18 mouse cellular contexts compared by ENCODE assay signal in the genomic region with DNA sequence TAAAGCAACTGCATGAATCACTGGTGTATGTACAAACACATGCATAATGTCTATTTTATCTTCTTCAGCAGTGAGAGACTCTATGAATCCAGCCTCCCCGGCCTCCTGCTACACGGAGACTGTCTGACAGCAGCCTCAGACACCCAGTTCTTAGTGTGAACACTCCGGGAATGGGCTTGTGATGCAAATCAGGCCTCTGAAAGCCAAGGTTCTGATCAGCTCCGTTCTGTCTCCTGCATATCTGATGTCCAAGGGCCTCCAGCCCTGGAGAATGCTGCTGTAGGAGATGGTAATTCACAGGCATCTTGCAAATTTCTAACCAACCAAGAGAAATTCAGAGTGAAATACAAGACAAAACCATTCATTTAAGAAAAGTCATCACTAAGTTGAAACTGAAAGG.
DNase-seq lines count a peak whose midpoint lies in the region; ATAC-seq and TF ChIP-seq lines count a peak whose summit lies in the region.
"Had no signal": no experiment of that assay in that cellular context is flagged by ENCODE, and none has a peak within 500 bp of the region (broad histone marks: within the 10 kb centered on the region; RNA-seq: fewer than 3 reads in every experiment).

No protein-coding gene starts in this region.

- no peaks in the 10 kb centered on the region for H3K27me3 ChIP-seq in hindbrain, embryonic 11.5 days (ENCODE audit: control insufficient read depth, insufficient read depth, low read length)
- H3K27me3 ChIP-seq in hindbrain, embryonic 14.5 days (ENCODE audit: control insufficient read depth, insufficient read depth, low read length) = 0 out of 2 replicates have a peak, but pooled peaks cover 3% of the 10 kb centered on the region
- peaks cover 6% of the 10 kb centered on the region; the same call in 1 of the 2 replicates for H3K27me3 ChIP-seq in midbrain, embryonic 12.5 days
- no peaks in the 10 kb centered on the region for H3K27me3 ChIP-seq in midbrain, embryonic 15.5 days (replicated peaks)
- peaks cover 4% of the 10 kb centered on the region; the same call in 1 of the 2 replicates for H3K27me3 ChIP-seq in midbrain, embryonic 14.5 days (ENCODE audit: control insufficient read depth, insufficient read depth, low read length)
- H3K27me3 ChIP-seq: CH12.LX; limb, embryonic 13.5 days; liver, embryonic 13.5 days; lung, embryonic 15.5 days; neural tube, embryonic 12.5 days had no signal

- peak; percentile 35 for DNase-seq in hindbrain, embryonic 11.5 days (ENCODE audit: low spot score)
- no peak for DNase-seq in hindbrain, embryonic 14.5 days (ENCODE audit: low spot score)
- peak; percentile 60 for DNase-seq in brain, embryonic 14.5 days (ENCODE audit: low read depth)
- DNase-seq in midbrain, embryonic 14.5 days = peak; percentile 53
- DNase-seq in adrenal gland, postnatal 10 days = no peak
- DNase-seq: cerebellum, adult 9-10 months; gastrocnemius, postnatal 25 days; heart, adult 2 months; liver, embryonic 13.5 days had no signal

- no peak overlapping the region for H3K4me3 ChIP-seq in hindbrain, embryonic 11.5 days (ENCODE audit: low read depth, low read length)
- no peak overlapping the region for H3K4me3 ChIP-seq in hindbrain, embryonic 14.5 days (replicated peaks; ENCODE audit: low read length)
- H3K4me3 ChIP-seq in midbrain, embryonic 12.5 days = no peak overlapping the region
- H3K4me3 ChIP-seq in midbrain, embryonic 15.5 days = no peak overlapping the region
- no peak overlapping the region for H3K4me3 ChIP-seq in midbrain, embryonic 14.5 days (replicated peaks; ENCODE audit: low read depth, low read length)
- H3K4me3 ChIP-seq: heart, adult 2 months; limb, embryonic 13.5 days; liver, embryonic 13.5 days; lung, embryonic 15.5 days; neural tube, embryonic 12.5 days had no signal

- no peaks in the 10 kb centered on the region; the same call in 1 of the 2 replicates for H3K4me1 ChIP-seq in hindbrain, embryonic 11.5 days (replicated peaks; ENCODE audit: control insufficient read depth, insufficient read depth, low read length)
- H3K4me1 ChIP-seq in hindbrain, embryonic 14.5 days (replicated peaks; ENCODE audit: control insufficient read depth, insufficient read depth, low read length) = no peaks in the 10 kb centered on the region
- 0 out of 2 replicates have a peak, but pooled peaks cover 3% of the 10 kb centered on the region for H3K4me1 ChIP-seq in midbrain, embryonic 12.5 days
- H3K4me1 ChIP-seq in midbrain, embryonic 15.5 days = no peaks in the 10 kb centered on the region
- H3K4me1 ChIP-seq in midbrain, embryonic 14.5 days (ENCODE audit: control insufficient read depth, insufficient read depth, low read length) = no peaks in the 10 kb centered on the region
- H3K4me1 ChIP-seq: liver, embryonic 13.5 days; lung, embryonic 15.5 days; neural tube, embryonic 12.5 days had no signal

- no peak overlapping the region for H3K27ac ChIP-seq in hindbrain, embryonic 11.5 days (ENCODE audit: low read depth, low read length)
- H3K27ac ChIP-seq in hindbrain, embryonic 14.5 days = no peak overlapping the region
- no peak overlapping the region for H3K27ac ChIP-seq in midbrain, embryonic 12.5 days (replicated peaks)
- no peak overlapping the region for H3K27ac ChIP-seq in midbrain, embryonic 15.5 days
- no peak overlapping the region for H3K27ac ChIP-seq in midbrain, embryonic 14.5 days (replicated peaks; ENCODE audit: low read depth, low read length)
- H3K27ac ChIP-seq: heart, adult 2 months; kidney, postnatal 0 days; limb, embryonic 13.5 days; liver, embryonic 13.5 days; lung, embryonic 15.5 days; macrophage; neural tube, embryonic 12.5 days had no signal

- TF ChIP-seq CTCF in brain, embryonic 14.5 days (IDR thresholded peaks at IDR 0.05; ENCODE audit: borderline replicate concordance, extremely low read depth, insufficient read depth, insufficient read length) = no peak

- no peaks in the 10 kb centered on the region for H3K36me3 ChIP-seq in hindbrain, embryonic 11.5 days (ENCODE audit: control insufficient read depth, insufficient read depth, low read length)
- H3K36me3 ChIP-seq in hindbrain, embryonic 14.5 days (replicated peaks; ENCODE audit: control insufficient read depth, insufficient read depth) = no peaks in the 10 kb centered on the region
- no peaks in the 10 kb centered on the region for H3K36me3 ChIP-seq in midbrain, embryonic 12.5 days
- no peaks in the 10 kb centered on the region for H3K36me3 ChIP-seq in midbrain, embryonic 15.5 days (replicated peaks)
- no peaks in the 10 kb centered on the region for H3K36me3 ChIP-seq in midbrain, embryonic 14.5 days (ENCODE audit: control insufficient read depth, insufficient read depth, low read length)
- H3K36me3 ChIP-seq: limb, embryonic 13.5 days; liver, embryonic 13.5 days; lung, embryonic 15.5 days; neural tube, embryonic 12.5 days had no signal

- ATAC-seq in hindbrain, embryonic 11.5 days (ENCODE audit: low FRiP score) = peak; percentile 30; the same call in 1 of the 2 replicates
- no peak for ATAC-seq in hindbrain, embryonic 14.5 days (ENCODE audit: low FRiP score)
- peak; percentile 78 for ATAC-seq in midbrain, embryonic 12.5 days (ENCODE audit: low FRiP score, low read depth)
- ATAC-seq in midbrain, embryonic 15.5 days (replicated peaks) = no peak
- ATAC-seq in midbrain, embryonic 14.5 days (ENCODE audit: low FRiP score, low TSS enrichment) = no peak
- ATAC-seq: intestine, embryonic 16.5 days had no signal

- 29% methylated on average over 4 of the region's 4 CpGs for WGBS in hindbrain, embryonic 11.5 days
- WGBS in hindbrain, embryonic 14.5 days = 13% methylated on average over 4 of the region's 4 CpGs
- WGBS in midbrain, embryonic 12.5 days = 8% methylated on average over 4 of the region's 4 CpGs
- WGBS in midbrain, embryonic 15.5 days = 10% methylated on average over 4 of the region's 4 CpGs
- WGBS in midbrain, embryonic 14.5 days = 5% methylated on average over 4 of the region's 4 CpGs

- no peak overlapping the region for H3K4me2 ChIP-seq in hindbrain, embryonic 11.5 days (replicated peaks; ENCODE audit: low read depth, low read length)
- H3K4me2 ChIP-seq in hindbrain, embryonic 14.5 days (replicated peaks) = no peak overlapping the region
- no peak overlapping the region for H3K4me2 ChIP-seq in midbrain, embryonic 12.5 days (replicated peaks)
- no peak overlapping the region for H3K4me2 ChIP-seq in midbrain, embryonic 15.5 days
- H3K4me2 ChIP-seq in midbrain, embryonic 14.5 days (ENCODE audit: low read length) = no peak overlapping the region
- H3K4me2 ChIP-seq: limb, embryonic 13.5 days; liver, embryonic 13.5 days; lung, embryonic 15.5 days; neural tube, embryonic 12.5 days had no signal

- no peak for TF ChIP-seq POLR2A in brain, embryonic 14.5 days (IDR thresholded peaks at IDR 0.05; ENCODE audit: borderline replicate concordance, extremely low read depth, insufficient read depth, insufficient read length, poor library complexity, severe bottlenecking)

- no peaks in the 10 kb centered on the region for H3K9me3 ChIP-seq in hindbrain, embryonic 11.5 days (ENCODE audit: control insufficient read depth, low read length)
- H3K9me3 ChIP-seq in hindbrain, embryonic 14.5 days (ENCODE audit: control insufficient read depth, low read length) = no peaks in the 10 kb centered on the region
- no peaks in the 10 kb centered on the region for H3K9me3 ChIP-seq in midbrain, embryonic 12.5 days
- no peaks in the 10 kb centered on the region for H3K9me3 ChIP-seq in midbrain, embryonic 15.5 days
- no peaks in the 10 kb centered on the region for H3K9me3 ChIP-seq in midbrain, embryonic 14.5 days (ENCODE audit: control insufficient read depth, low read length)
- H3K9me3 ChIP-seq: limb, embryonic 13.5 days; liver, embryonic 13.5 days; lung, embryonic 15.5 days; neural tube, embryonic 12.5 days had no signal

- H3K9ac ChIP-seq in hindbrain, embryonic 11.5 days (ENCODE audit: low read depth, low read length) = no peak overlapping the region
- H3K9ac ChIP-seq in hindbrain, embryonic 14.5 days = no peak overlapping the region
- no peak overlapping the region for H3K9ac ChIP-seq in midbrain, embryonic 12.5 days (replicated peaks)
- no peak overlapping the region for H3K9ac ChIP-seq in midbrain, embryonic 15.5 days
- H3K9ac ChIP-seq in midbrain, embryonic 14.5 days (replicated peaks; ENCODE audit: low read length) = no peak overlapping the region
- H3K9ac ChIP-seq: limb, embryonic 13.5 days; liver, embryonic 13.5 days; lung, embryonic 15.5 days; neural tube, embryonic 12.5 days had no signal

Comparison
In these comparisons a context has a peak if more than half of its experiments do, and no peak if none do; other contexts are left out.
1. ATAC-seq: peak in hindbrain, embryonic 11.5 days (single experiment) and midbrain, embryonic 12.5 days (single experiment); none in hindbrain, embryonic 14.5 days (single experiment), midbrain, embryonic 15.5 days (single experiment) and midbrain, embryonic 14.5 days (single experiment).
2. DNase-seq: peak in hindbrain, embryonic 11.5 days (single experiment), brain, embryonic 14.5 days (single experiment) and midbrain, embryonic 14.5 days (single experiment); none in hindbrain, embryonic 14.5 days (single experiment) and adrenal gland, postnatal 10 days (single experiment).